Mouse (Mus musculus): ENCODE data around the gene AI854703. TPM values are rescaled to one million over a fixed set of nuclear protein-coding genes. Genes with fewer than 3 reads are reported as not detected.
A peak's percentile ranks its signal among the peaks of the same experiment; 100 is the strongest.

The AI854703 gene
- total RNA-seq, 2 experiments from 2014 or later, result 15.6 to 18.4 TPM

- intact Hi-C loops (cut with DNase I), result loop anchor here (2.0 to 10.0 kb wide), 3 partner anchors 60 to 466 kb away; no protein-coding TSS in a partner anchor
- DNase-seq (ENCODE audit: low spot score in 2 of 2), result peak; percentile 58 to 60
Observed at GRCm38 (mm10) chr6:48642764-48643292, 16.3 kb downstream of the AI854703 start.

GRCm38 (mm10) chr6:48645660-48646308 lies 19.2 kb downstream of the AI854703 start:
- peak; percentile 50 to 82 for DNase-seq (ENCODE audit: low spot score in 2 of 2)
- intact Hi-C loops (cut with DNase I), result loop anchor here (1.0 to 10.0 kb wide), 3 partner anchors 101 to 312 kb away; no protein-coding TSS in a partner anchor

GRCm38 (mm10) chr6:48646309-48646690 lies 19.7 kb downstream of the AI854703 start:
- DNase-seq (ENCODE audit: low spot score in 2 of 2), result no peak

GRCm38 (mm10) chr6:48646995-48647394 lies 20.4 kb downstream of the AI854703 start, which contains the start of gene Gimap8:
Gimap8 (plus strand) TSS chr6:48647234.
- DNase-seq (ENCODE audit: low spot score in 2 of 2), result peak in 1 of 2 experiments; percentile 34
- intact Hi-C loops (cut with DNase I), result loop anchor here (5.0 to 10.0 kb wide), 2 partner anchors 102 to 310 kb away; no protein-coding TSS in a partner anchor

More at GRCm38 (mm10) chr6:48646309-48646690, 19.7 kb downstream of the AI854703 start:
- intact Hi-C loops (cut with DNase I), result loop anchor here (5.0 to 10.0 kb wide), 2 partner anchors 101 to 311 kb away; no protein-coding TSS in a partner anchor

- no peak for DNase-seq (ENCODE audit: low spot score in 2 of 2)
Observed at GRCm38 (mm10) chr6:48647611-48648010, 21.0 kb downstream of the AI854703 start.

GRCm38 (mm10) chr6:48648779-48649178 lies 22.2 kb downstream of the AI854703 start:
- intact Hi-C loops (cut with DNase I), result loop anchor here (5.0 to 10.0 kb wide), 2 partner anchors 104 to 309 kb away; no protein-coding TSS in a partner anchor
- no peak for DNase-seq (ENCODE audit: low spot score in 2 of 2)

More at GRCm38 (mm10) chr6:48647611-48648010, 21.0 kb downstream of the AI854703 start:
- intact Hi-C loops (cut with DNase I), result loop anchor here (5.0 to 10.0 kb wide), 2 partner anchors 103 to 310 kb away; no protein-coding TSS in a partner anchor

GRCm38 (mm10) chr6:48650041-48650440 lies 23.5 kb downstream of the AI854703 start:
- no peak for DNase-seq (ENCODE audit: low spot score in 2 of 2)
- intact Hi-C loops (cut with DNase I), result no loop called here

GRCm38 (mm10) chr6:48658721-48659120 lies 32.2 kb downstream of the AI854703 start:
- intact Hi-C loops (cut with DNase I), result no loop called here
- DNase-seq (ENCODE audit: low spot score in 2 of 2), result no peak

GRCm38 (mm10) chr6:48664750-48665149 lies 38.2 kb downstream of the AI854703 start:
- DNase-seq (ENCODE audit: low spot score in 2 of 2), result no peak
- intact Hi-C loops (cut with DNase I), result no loop called here

- intact Hi-C loops (cut with DNase I), result no loop called here
- DNase-seq (ENCODE audit: low spot score in 2 of 2), result no peak
Observed at GRCm38 (mm10) chr6:48665471-48665870, 38.9 kb downstream of the AI854703 start.

- DNase-seq (ENCODE audit: low spot score in 2 of 2), result no peak
- intact Hi-C loops (cut with DNase I), result no loop called here
Observed at GRCm38 (mm10) chr6:48666159-48666586, 39.6 kb downstream of the AI854703 start.

- intact Hi-C loops (cut with DNase I), result no loop called here
- DNase-seq (ENCODE audit: low spot score in 2 of 2), result no peak
Observed at GRCm38 (mm10) chr6:48668022-48668421, 41.5 kb downstream of the AI854703 start.

GRCm38 (mm10) chr6:48669446-48669969 lies 42.9 kb downstream of the AI854703 start:
- intact Hi-C loops (cut with DNase I), result no loop called here
- DNase-seq (ENCODE audit: low spot score in 2 of 2), result no peak

- no peak for DNase-seq (ENCODE audit: low spot score in 2 of 2)
- intact Hi-C loops (cut with DNase I), result no loop called here
Observed at GRCm38 (mm10) chr6:48674291-48675058, 47.9 kb downstream of the AI854703 start.

- no peak for DNase-seq (ENCODE audit: low spot score in 2 of 2)
- intact Hi-C loops (cut with DNase I), result no loop called here
Observed at GRCm38 (mm10) chr6:48675400-48675930, 48.9 kb downstream of the AI854703 start.

- intact Hi-C loops (cut with DNase I), result no loop called here
Observed at GRCm38 (mm10) chr6:48675931-48676859, 49.6 kb downstream of the AI854703 start, which contains the start of gene Gimap9. Gimap9 (plus strand) TSS chr6:48676129.

GRCm38 (mm10) chr6:48676860-48677415 lies 50.4 kb downstream of the AI854703 start:
- intact Hi-C loops (cut with DNase I), result no loop called here
- DNase-seq (ENCODE audit: low spot score in 2 of 2), result no peak

More at GRCm38 (mm10) chr6:48675931-48676859, 49.6 kb downstream of the AI854703 start, which contains the start of gene Gimap9:
- DNase-seq (ENCODE audit: low spot score in 2 of 2), result no peak
